Mouse (Mus musculus) cortical plate, adult 2 months (tissue): ENCODE measurements around the gene Peli1. TPM values are rescaled to one million over a fixed set of nuclear protein-coding genes. Genes with fewer than 3 reads are reported as not detected.

Experiments used
- H3K27ac ChIP-seq: fragments of 200-500 bp; 2 replicates; pipeline ENCODE4 v1.5.1; 2012; ENCODE audit warnings: low read length, control low read depth, inconsistent platforms; ENCODE audit not compliant: insufficient read depth
- H3K4me1 ChIP-seq: fragments of 200-500 bp; 2 replicates; pipeline ENCODE4 v1.6.1; 2011; ENCODE audit warnings: low read length; ENCODE audit not compliant: control insufficient read depth, insufficient read depth
- H3K4me3 ChIP-seq: fragments of 200-500 bp; 2 replicates; pipeline ENCODE4 v1.5.1; 2011; ENCODE audit warnings: mild to moderate bottlenecking, low read length, control low read depth; ENCODE audit not compliant: insufficient read depth
- CTCF ChIP-seq: fragments of 200-500 bp; IDR thresholded peaks from 2 replicates; pipeline ENCODE4 v1.5.1; 2011; ENCODE audit warnings: mild to moderate bottlenecking, control low read depth, low read length; ENCODE audit not compliant: insufficient read depth; ENCODE audit errors: extremely low read depth
- POLR2A ChIP-seq: fragments of 200-500 bp; IDR thresholded peaks from 2 replicates; pipeline ENCODE4 v1.6.1; 2011; ENCODE audit warnings: mild to moderate bottlenecking, low read length, control low read depth; ENCODE audit not compliant: insufficient read depth; ENCODE audit errors: extremely low read depth
- polyA plus RNA-seq: library from polyadenylated mRNA; depleted of rRNA; stranded (reverse); fragments of >200 nt; gene quantifications from 2 replicates; pipeline ENCODE4 v1.2.3, GENCODE M21; 2012

Gene Peli1
- polyA plus RNA-seq, 1 experiment, result 27.6 TPM

DNA sequence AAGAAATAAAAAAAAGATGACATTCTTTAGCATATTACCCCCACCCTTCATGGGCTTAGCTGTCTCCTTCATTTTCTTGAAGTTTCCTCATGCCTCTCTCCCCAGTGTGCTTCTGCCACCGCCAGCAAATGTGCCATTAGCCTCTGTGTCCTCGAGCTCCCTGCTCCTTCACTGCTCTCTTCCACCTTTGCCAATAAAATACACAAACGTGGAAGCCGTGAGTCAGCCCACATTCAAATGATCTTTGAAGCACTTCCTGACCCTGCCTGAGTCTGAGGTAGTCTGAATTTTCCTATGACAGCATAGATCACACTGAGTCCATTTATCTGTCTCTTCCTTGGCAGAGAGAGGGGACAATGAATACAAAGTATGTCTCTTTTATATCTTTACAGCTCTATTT is 1.5 kb upstream of the Peli1 start:
- no peak overlapping the region for H3K4me3 ChIP-seq
- no peaks in the 10 kb centered on the region; the same call in 1 of the 2 replicates for H3K4me1 ChIP-seq
- H3K27ac ChIP-seq, result no peak overlapping the region
- no peak for TF ChIP-seq POLR2A
- TF ChIP-seq CTCF, result no peak

DNA sequence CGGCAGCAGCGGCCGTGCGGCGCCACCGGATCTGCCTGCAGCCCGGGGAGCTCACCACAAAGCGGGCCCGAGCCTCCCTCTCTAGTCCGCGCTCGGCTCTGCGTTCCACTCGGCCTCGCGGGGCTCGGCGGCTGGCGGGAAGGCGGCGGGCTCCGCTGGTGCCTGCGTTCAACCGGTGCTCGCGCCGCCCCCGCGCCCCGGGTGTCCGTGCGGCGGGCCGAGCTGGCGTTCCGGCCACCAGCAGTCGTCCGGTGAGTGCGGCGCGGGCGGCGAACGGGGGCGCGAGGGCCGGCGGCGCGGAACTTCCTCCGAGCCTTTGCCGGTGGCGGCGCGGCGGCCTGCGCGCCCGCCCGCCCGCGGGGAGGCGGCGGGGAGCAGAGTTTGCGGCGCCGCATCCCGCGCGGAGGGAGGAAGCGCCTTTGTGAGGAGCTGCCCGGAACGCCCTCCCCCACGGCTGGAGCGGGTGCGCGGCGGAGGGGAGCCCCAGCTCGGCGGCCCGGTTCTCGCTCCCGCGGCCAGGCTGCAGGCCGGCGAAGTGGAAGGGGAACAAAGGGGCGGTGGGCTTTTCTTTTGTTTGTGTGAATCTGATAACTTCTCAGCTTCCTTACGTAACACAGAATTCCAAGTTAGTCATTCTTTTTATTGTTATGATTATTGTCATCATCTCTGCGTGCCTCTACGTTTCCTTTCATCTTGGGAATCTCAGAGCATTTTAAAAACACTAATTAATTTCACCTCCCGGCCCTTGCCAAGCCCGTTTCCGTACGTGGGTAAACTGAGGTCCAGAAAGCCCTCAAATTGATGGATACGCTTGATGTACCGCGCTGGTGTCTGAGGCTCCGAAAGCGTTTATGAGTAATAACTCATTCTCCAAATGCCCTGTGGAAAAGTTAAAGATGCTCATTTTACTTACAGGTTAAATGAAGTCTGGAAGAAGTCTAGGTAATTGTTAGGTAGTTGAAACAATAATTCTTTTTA is 626 bp downstream of the Peli1 start:
- Histone ChIP-seq H3K4me1 (no peaks in the 10 kb centered on the region; the same call in 1 of the 2 replicates), H3K4me3 (peak overlapping the region; percentile 96), H3K27ac (peak overlapping the region; percentile 94)
- TF ChIP-seq POLR2A, result no peak
- TF ChIP-seq CTCF, result no peak

DNA sequence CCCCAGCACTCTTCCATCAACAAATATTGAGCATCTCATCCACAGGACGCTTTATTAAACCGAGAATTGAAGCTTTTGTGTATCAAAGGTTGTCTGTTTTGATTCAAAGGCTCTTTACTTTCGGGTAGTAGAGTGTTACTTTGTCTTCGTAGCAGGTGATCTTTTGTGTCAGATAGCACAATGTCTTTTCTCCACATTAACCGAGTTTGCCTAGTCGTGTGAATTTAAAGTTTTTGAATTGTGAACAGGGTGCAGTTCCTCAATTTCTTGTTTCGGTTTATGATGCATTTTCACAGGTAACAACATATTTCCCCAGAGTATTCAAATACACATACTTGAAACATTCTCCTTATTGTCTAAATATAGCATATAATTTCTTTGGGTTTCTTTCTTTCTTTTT is 1.5 kb downstream of the Peli1 start:
- no peaks in the 10 kb centered on the region; the same call in 1 of the 2 replicates for H3K4me1 ChIP-seq
- TF ChIP-seq CTCF (no peak), POLR2A (no peak)
- H3K4me3 ChIP-seq, result peak overlapping the region; percentile 96
- no peak overlapping the region for H3K27ac ChIP-seq

DNA sequence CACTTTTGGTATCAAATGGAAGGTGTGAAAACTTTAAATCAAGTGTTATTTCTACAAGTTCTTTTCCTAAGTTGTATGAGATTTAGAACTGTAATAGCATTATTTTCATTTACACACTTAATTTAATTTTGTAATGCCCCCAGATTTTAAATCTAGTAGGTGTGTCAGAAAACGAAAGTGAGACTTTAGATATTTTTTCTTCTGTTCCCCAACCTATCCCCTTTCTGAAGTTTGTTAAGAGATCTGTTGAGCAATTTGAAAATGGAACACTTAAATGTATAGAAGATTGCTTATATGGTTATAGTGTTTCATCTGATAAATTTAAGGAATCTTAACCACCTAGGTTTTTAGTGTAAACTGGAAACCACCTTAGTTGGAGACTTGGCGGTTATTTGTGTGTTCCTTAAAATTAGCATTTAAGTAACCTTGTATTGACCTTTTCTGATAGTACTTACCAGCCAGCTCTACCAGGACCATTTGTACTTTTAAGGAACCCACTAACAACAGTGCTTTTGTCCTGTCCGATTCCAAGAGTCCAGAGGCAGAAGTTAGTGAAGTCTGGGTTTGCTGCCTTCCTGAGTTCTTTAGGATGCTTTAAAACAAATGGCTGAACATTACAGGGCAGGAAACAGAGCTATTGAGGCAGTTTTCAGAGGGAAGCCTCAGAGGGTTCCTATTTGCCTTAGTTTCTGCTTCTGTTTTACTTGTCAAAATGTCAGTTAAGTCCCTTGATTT is 2.2 kb downstream of the Peli1 start:
- Histone ChIP-seq H3K4me1 (no peaks in the 10 kb centered on the region; the same call in 1 of the 2 replicates), H3K27ac (no peak overlapping the region), H3K4me3 (no peak overlapping the region; the same call in 1 of the 2 replicates)
- TF ChIP-seq CTCF, result no peak
- TF ChIP-seq POLR2A, result no peak

DNA sequence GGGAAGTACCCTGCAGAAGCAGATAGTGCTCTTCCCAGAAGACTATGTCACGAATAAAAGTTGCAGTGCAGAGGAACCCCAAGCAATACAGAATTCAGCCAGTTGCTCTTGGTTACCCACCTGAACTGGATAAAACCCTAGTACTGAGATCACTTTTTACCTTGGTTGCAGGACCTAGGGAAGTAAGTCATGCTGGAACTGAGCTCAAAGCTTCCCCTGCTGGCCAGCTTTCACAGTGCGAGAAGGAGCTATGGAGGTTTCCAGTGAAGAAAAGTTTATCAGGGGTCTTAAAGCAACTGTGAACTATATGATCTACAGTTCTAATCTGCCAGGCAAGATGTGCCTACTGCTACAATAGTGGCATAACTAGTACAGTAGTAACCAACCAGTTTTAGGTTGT is 5.5 kb downstream of the Peli1 start:
- Histone ChIP-seq H3K4me1 (peaks cover 5% of the 10 kb centered on the region), H3K27ac (no peak overlapping the region), H3K4me3 (no peak overlapping the region)
- no peak for TF ChIP-seq POLR2A

DNA sequence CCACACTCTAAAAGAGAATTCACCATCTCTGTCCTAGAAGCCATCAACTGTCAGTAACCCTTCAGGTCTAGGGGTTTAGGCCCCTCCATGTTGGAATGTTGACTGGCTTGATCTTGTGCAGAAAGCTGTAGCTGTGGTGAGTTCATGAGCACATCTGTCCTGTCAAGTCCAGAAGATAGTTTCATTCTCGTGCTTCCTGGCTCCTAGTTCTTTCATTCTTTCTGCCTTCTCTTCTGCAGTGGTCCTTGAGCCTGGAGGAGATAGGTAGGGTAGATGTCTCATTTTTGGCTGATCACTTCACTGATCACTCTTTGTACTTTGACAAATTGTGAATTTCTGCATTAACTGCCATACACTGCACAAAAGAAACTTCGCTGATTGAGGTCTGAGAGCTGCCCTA is 7.4 kb downstream of the Peli1 start:
- H3K27ac ChIP-seq, result no peak overlapping the region
- TF ChIP-seq CTCF (no peak), POLR2A (no peak)

DNA sequence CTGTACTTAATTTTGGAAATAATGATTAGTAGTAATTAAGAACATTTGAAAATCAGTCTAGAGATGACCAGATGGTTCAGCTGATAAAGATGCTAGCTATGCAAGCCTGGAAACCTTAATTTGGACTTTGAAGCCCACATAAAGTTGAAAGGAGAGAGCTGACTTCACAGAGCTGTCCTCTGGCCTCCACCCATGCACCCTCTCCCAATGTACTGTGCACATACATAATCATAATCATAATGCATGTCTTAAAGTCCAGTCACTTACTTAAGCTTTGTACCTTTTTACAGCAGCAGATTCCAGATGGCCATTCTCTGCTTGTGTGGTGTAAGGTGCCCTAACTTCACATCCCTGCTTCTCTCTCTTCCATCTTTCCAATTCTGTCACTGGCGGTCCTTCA is 9.6 kb downstream of the Peli1 start:
- H3K4me3 ChIP-seq, result no peak overlapping the region
- TF ChIP-seq CTCF (no peak), POLR2A (no peak)
- H3K27ac ChIP-seq, result no peak overlapping the region
- peaks cover 5% of the 10 kb centered on the region for H3K4me1 ChIP-seq

More for the DNA sequence above, 7.4 kb downstream of the Peli1 start:
- peaks cover 5% of the 10 kb centered on the region for H3K4me1 ChIP-seq
- no peak overlapping the region for H3K4me3 ChIP-seq

DNA sequence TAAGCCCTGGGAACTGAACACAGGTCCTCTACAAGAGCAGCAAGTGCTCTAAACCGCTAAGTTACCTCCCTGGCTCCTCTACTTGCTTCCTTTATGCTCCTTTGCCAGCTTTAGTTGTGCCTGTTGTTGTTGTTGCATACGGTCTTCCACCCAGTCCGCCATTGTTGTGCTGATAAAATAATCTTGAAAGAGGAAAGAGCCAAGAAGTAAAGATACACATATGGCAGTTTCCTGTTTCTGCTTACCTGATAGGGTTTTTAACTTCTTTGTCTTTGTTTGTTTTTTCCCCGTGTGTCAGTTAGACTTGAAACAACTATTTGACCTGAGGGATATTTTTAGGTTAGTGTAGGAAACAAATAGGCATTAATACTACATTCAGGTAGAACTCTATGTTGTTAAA is 10.2 kb downstream of the Peli1 start:
- TF ChIP-seq POLR2A (no peak), CTCF (no peak)
- H3K4me1 ChIP-seq, result peaks cover 5% of the 10 kb centered on the region
- H3K27ac ChIP-seq, result no peak overlapping the region
- no peak overlapping the region for H3K4me3 ChIP-seq

DNA sequence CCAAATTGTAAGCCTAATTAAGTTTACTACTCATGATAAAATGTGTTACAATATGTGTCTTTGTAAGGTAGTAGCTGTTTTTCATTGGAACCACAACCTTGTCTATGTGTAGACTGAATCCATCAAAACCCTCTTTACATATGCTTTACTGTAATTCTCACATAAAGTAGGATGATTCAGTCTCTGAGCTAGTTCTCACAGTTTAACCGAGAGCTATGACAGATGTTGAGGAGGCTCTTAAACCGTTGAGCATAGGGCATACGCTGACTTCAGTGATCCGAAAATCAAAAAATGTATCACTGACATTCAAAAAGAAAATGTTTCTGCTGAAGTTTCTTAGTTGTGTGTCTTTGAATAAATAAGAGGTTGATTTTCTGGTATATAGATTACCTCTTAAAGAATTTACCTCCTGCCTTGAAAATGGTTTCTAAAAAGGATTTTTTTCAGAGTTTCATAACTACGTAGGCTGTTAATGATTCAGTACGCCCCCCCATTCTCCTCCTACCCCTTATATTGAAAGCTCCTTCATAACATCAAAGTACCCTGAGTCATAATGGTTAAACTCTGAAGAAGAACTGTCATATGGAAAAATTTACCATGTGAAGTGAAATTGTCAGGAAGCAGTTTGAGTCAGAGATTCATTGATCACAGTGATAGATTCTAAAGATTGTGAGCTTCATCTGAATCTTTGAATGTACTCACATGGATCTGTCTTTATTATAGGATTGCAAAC is 11.3 kb downstream of the Peli1 start:
- no peak overlapping the region for H3K27ac ChIP-seq
- no peak for TF ChIP-seq CTCF
- TF ChIP-seq POLR2A, result no peak
- H3K4me3 ChIP-seq, result no peak overlapping the region
- peaks cover 5% of the 10 kb centered on the region for H3K4me1 ChIP-seq

DNA sequence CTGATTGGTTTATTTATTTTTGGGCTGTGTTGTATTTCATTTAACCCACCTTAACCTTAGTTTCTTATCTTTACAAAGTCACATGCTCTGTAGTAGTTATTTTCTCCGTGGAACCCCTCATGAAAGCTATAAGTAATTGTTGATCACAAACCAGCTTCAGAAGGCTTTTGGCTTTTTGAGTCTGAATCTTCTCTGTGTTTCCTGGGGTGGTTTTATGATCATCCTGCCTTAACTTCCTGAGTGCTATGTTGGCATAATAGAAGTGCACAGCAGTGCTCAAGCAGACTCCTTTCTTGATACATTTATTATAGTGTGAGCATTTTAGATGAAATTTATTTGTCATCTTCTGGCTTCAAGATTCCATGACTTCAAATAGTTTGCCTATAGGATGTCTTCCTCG is 12.1 kb downstream of the Peli1 start:
- no peak for TF ChIP-seq POLR2A
- TF ChIP-seq CTCF, result no peak
- Histone ChIP-seq H3K27ac (no peak overlapping the region), H3K4me1 (peaks cover 5% of the 10 kb centered on the region), H3K4me3 (no peak overlapping the region)
